Mouse (Mus musculus) brain, embryonic 14.5 days (tissue): ENCODE results near the gene Bsdc1.

Source experiments
- CTCF ChIP-seq: fragments of 200-500 bp; IDR thresholded peaks from 2 replicates; pipeline ENCODE4 v1.5.1; 2012; ENCODE audit warnings: inconsistent platforms, mild to moderate bottlenecking, moderate library complexity, borderline replicate concordance; ENCODE audit not compliant: insufficient read depth, insufficient read length; ENCODE audit errors: extremely low read depth
- POLR2A ChIP-seq: fragments of 200-500 bp; IDR thresholded peaks from 2 replicates; pipeline ENCODE4 v1.6.1; 2012; ENCODE audit warnings: mild to moderate bottlenecking, inconsistent platforms, borderline replicate concordance; ENCODE audit not compliant: poor library complexity, insufficient read depth, insufficient read length, severe bottlenecking; ENCODE audit errors: extremely low read depth

- no peak for TF ChIP-seq CTCF
- no peak for TF ChIP-seq POLR2A
Measured at GRCm38 (mm10) chr4:129516925-129517324, 55.5 kb downstream of the Bsdc1 start.
